Mouse (Mus musculus): ENCODE data around the gene Rsbn1l. TPM values are rescaled to one million over a fixed set of nuclear protein-coding genes. Genes with fewer than 3 reads are reported as not detected.
"Not testable (repeated sequence)": the region's sequence is repeated elsewhere in the genome, so short reads cannot be mapped to it uniquely, and the experiment has no call there.

The Rsbn1l gene
- total RNA-seq, 2 experiments from 2014 or later: 20.3 to 21.4 TPM

DNA sequence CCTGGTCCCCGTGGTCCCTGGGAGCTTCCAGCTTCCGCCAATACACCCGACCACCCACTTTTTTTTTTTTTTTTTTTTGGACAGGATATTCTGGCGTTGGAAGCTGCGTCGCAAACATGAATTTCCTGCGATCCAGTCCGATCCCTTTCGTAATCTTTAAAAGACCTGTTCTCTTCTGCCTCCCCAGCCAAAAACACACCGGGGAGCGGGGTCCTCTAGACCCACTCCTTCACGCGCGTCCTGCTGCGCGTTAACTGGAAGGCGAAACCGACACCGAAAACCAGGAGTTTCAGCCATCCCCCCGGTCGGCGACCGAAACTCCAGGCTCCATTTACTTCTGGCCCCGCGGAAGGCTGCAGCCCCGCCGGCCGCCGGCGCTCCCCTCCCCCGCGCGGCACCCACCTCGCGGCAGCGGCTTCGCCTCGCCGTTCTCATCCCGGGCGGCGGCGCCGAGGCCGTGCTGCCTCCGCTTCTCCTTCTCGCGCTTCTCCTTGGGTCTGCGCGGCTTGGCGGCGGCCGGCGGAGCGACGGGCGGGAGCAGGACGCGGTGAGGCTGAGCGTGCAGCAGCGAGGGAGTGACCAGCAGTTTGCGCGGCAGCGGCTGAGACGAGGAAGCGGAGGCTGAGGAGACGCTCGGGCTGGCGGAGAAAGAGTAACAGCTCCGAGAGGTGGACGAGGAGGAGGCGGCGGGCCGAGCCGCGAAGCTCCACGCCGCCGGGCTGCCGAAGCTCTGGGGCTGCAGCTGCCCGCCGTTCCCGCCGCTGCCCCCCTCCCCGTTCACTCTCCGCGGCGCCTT, 5.1 kb downstream of the Rsbn1l start:
- DNase-seq (ENCODE audit: low spot score in 2 of 2): peak; percentile 39 to 60

DNA sequence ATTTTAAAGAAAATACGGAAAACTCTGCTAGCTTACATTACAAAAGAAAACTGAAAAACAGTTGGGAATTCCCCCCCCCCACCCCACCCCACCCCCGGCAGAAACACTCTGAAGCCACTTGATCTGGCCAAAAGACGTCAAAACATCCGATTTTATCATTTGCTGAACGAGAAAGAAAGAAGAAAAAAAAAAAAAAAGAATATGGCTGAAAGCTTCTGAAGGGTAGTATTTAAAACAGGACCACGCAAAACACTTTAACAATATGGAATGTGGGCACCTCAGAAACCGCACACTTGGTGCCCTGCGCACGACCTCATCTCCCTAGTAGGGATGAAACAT, 5.7 kb downstream of the Rsbn1l start:
- no peak for DNase-seq (ENCODE audit: low spot score in 2 of 2)

DNA sequence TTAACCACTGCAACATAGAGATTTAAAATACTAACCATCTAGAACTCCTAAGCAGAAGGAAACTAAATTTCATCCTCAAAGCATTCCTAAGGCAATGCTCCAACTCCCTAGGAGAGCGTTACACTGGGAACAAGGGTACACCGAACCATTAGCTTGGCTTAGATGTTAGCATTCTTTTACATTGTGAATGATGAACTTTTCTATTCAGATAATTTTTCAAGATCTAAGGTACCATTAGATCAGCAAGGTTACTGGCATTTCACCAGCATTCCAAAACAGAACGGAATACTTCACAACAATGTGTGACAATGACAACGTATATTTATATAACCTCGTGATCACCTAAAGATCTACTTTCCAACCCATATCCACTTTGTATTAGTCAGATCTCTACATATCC, 6.1 kb downstream of the Rsbn1l start:
- no peak for DNase-seq (ENCODE audit: low spot score in 2 of 2)

DNA sequence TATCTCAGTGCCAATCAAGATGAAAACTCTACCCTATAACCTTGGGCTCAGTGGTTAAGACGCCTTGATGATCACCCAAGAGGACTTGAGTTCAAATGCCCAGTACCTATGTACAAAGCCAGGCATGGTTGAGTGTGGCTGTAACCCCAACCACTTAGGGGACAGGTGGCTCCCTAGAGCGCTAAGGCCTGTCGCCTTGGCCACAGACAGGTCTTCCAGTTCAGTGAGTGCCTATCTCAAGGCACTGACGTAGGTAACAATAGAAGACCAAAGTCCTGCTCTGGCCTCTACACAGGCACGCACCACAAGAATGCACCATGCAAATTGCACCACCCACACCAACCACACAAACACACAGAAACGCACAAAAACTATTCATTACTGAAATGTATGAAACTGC, 9.3 kb downstream of the Rsbn1l start:
- no peak for DNase-seq (ENCODE audit: low spot score in 2 of 2)

DNA sequence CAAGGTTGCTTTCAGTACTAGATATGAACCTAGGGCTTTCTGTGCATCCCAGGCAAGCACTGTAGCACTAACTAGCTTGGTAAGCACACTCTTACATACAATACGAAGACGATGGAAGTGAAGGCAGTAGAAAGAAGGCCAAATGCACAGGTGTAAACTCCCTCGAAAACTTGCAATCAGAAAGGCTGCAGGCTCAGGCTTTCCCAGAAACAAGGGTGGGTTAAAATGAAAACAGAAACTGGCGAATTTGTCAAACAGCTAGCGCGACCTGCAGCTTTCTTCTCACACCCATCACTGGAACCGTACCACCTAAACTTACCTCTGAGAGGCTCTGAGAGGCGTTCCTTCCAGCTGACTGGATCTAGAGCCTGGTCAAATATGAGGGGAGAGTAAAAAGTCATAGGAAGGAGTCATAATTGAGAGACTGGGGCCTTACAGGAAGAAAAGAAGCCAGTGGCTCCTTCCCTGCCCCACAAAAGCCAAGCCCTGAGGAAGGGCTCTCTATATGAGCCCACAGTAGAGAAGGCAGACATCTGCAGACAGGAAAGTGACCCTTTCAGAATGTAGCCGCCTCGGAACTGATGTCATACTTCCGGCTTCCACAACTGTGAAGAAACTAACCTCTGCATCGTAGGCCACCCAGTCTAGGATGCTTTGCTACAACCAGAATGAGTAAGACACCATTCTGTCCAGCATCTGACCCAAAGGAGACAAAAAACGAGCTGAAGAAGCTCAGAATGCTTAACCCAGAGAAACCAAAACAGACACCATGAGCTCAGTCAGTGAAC, 11.0 kb downstream of the Rsbn1l start:
- no peak for DNase-seq (ENCODE audit: low spot score in 2 of 2)

DNA sequence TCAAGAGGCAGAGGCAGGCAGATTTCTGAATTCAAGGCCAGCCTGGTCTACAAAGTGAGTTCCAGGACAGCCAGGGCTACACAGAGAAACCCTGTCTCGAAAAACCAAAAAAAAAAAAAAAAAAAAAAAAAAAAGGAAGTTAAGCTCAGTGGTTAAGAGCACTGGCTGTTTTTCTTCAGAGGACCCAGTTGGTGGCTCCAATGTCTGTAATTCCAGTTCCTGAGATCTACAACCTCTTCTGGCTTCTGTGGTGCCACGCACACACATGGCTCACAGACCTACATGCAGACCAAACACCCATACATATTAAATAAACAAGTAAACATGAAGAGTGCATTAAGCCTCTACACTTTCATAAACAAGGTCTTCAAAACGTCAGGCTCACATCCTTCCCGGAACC, 12.4 kb downstream of the Rsbn1l start:
- not testable (repeated sequence) for DNase-seq (ENCODE audit: low spot score in 2 of 2)

DNA sequence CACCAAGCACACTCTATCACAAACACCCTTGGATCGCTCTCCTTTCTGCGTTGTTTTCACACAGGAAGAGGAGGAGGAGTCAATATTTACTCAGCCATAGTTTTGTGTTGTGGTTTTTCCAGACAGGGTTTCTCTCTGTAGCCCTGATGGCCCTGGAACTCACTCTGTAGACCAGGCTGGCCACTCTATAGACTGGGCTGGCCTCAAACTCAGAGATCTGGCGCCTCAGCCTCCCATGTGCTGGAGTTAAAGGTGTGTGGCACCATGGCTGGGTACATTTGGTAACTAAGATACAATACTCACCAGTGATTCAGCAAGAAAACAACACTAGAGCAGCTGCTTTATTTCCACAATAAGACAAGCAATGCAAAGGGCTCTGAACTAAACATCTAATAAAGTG, 13.7 kb downstream of the Rsbn1l start:
- no peak for DNase-seq (ENCODE audit: low spot score in 2 of 2)

DNA sequence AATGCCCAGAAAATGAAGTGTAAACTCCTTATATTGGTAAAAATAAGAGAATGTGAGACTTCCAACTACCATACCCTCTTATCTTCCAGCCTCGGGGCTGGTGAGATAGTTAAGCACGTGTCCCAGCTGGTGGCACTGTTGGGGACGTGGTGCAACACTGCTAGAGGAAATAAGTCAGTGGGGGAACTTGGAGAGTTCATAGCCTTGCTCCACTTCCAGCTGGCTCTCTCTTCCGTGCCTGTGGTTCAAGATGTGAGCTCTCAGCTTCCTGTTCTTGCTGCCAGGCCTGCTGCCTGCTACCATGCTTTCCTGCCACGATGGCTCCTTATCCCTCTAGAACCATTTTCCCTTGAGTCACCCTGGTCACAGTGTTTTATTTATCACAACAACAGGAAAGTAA, 15.0 kb downstream of the Rsbn1l start:
- DNase-seq (ENCODE audit: low spot score in 2 of 2): no peak

DNA sequence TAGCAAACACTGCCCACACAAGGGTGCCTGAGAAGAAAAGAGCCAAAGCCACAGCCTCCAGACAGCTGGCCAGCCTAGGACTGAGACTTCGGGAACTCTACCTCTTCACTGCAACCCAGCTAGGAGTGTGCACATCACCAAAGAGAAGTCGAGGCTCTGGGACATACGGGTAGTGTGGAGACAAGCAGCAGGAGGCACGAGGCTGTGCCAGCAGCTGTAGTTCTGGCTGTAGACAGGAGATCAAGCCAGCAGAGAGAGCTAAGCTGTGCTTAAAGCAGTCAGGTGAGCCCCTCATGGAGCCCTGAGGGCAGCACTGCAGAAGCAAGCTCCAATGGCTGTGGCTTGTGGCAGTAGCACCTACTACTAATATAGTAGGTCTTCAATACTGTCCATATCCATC, 15.5 kb downstream of the Rsbn1l start:
- no peak for DNase-seq (ENCODE audit: low spot score in 2 of 2)

DNA sequence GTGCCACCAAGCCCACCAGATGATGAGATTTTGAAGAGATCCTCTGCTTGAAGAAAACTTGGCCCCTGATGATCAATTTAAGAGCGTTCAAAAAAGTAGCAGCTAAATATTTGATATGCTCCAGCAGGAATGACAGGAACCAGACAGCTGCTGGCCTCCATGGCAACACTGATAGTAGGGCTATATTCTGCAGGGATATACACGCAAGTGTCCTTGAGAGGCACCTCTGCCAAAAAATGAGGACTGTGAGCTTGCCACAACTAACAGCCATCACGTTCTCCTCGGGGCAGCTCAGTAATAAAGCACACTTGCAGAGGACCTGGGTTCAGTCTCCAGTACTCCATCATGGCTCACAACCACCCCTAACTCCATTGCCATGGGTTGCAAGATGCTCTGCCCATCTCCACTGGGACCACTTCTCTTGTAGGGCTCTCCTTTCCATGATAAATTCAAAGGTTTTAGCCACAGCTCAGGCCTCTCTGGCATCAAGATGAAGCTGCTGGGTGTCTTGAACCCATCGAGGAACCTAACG, 16.1 kb downstream of the Rsbn1l start:
- no peak for DNase-seq (ENCODE audit: low spot score in 2 of 2)

DNA sequence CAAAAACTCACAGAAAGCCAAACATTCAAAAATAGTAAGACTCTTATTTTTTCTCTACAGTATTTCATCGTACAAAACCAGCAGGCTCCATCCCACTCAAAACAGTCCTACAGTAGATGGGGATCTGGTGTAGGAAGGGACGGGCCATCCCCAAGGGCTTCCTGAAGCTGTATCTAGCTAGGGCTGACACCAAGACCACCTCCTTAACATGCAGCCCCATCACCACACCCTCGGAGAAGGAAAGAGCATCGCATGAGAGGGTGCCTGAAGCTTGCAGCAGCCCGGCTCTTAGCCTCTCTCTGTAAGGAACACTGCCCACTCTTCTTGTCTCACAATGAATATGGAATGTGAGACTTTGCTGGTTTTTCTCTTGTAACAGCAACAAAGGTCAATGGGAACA, 17.7 kb downstream of the Rsbn1l start:
- peak in 1 of 2 experiments; percentile 21 for DNase-seq (ENCODE audit: low spot score in 2 of 2)

DNA sequence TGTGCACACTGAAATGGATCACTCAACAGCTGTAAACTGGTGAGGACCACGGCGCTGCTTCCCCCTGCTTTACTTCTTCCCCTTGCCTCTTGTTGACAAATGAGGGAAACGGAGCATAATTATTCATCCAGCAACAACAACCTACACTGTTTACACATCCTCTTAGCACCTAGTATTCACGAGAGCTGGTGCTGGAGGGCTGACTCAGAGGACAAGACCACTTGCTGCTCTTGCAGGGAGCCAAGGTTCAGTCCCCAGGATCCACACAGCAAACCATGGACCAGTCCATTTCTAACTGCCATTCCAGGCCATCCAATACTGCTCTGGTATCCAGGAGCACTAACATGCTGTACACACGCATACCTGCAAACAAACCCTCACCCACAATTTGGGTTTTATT, 20.3 kb downstream of the Rsbn1l start:
- no peak for DNase-seq (ENCODE audit: low spot score in 2 of 2)

DNA sequence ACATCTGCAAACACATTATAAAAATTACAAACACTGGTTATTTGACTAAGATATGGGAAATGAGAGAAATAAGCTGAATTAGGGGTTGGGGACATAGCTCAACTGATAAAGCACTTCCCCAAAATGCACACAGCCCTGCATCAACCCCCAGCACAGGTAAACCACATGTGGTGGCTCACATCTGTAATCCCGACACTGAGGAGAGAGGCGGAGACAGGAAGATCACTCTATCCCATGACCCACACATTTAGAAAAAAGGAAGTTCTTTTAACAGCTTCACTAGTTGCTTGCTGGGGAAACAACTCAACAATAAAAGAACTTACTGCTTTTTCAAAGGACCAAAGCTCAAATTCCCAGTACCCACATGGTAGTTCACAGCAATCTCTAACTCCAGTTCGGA, 23.6 kb downstream of the Rsbn1l start:
- no peak for DNase-seq (ENCODE audit: low spot score in 2 of 2)

DNA sequence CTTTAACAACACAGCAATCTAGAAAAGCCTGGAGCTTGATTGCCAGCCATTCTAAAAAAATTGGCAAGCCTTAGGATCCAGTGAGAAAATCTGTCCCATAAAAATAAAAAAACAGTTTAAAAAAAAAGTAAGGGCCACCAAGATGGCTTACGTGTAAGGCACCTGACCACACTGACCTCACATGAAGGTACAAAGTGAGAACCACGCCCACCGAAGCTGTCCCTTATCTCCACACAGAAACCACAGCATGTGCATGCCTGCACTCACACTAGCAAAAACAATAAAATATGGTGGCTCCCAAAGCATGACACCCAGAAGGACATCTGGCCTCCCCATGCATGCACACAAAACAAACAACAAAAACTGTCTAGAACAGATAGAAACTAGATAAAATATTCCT, 24.9 kb downstream of the Rsbn1l start:
- DNase-seq (ENCODE audit: low spot score in 2 of 2): no peak

DNA sequence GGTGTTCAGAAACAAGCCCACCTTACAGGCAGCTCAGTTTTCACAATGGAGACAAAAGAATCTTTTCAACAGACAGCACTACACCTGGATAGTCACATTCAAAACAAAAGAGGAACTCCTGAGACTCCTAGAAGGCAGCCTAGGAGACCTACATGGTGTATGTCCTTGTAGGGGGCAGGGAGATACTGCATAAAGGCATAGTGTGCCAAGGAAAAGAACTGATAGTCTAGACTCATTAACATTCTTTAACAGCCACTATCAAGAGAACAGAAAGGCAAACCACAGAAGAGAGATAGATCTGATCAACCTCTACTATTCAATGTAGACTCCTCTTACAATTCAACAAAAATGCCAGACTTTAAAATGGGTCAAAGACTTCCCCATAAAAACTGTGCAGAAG, 25.8 kb downstream of the Rsbn1l start:
- DNase-seq (ENCODE audit: low spot score in 2 of 2): no peak

DNA sequence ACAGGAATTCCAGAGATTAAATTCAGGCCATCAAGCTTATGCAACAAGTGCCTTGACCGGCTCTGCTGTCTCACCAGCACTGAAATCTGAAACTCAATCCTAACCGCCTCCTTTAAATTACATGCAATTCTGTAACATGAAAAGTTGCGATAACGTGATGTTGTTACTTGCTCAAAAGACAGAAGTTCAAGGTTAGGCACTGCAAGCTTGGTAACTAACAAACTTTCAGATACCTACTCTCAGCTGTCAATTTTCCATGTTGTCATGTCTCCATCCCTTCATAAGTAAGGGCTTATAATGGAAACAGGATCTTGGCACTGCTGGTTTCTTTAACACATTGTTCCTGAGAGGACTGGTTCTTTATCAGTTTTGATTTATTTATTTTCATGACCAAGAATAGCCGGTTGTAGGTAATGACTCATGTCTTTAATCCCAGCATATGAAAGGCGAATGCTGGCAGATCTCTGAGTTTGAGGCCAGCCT, 26.5 kb downstream of the Rsbn1l start:
- DNase-seq (ENCODE audit: low spot score in 2 of 2): no peak

DNA sequence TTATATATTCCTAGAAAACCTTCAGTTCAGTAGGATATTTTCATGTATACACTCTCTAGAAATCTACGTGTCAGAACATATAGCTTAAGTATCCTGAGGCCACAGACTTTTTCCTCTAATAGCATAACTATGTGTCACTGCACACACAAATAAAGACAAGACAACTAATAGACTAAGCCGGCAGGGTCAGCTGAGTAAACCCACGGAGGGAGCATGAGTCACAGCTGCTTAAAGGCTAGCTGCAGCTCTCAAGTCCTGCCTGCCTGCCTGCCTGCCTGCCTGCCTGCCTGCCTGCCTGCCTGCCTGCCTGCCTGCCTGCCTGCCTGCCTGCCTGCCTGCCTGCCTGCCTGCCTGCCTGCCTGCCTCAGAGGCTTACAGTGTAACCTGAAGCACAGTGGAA, 30.7 kb downstream of the Rsbn1l start:
- no peak for DNase-seq (ENCODE audit: low spot score in 2 of 2)

DNA sequence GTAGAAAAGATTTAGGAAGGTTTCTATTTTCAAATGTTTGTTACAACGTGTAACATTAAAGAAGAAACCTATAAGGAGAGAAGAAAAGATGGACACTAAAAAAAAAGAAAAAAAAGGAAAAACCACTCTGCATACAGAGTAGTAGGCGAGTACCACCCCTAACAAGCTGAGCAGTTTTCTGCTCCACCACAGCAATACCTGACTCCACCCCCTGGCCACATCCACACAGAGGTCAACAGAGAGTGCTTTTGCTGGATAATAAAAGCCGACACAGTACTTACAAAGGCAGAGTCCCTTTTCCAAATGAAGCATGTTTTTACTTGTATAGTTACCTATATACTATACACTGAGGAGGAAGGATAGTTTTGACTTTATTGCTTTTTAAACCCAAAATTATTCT, 31.6 kb downstream of the Rsbn1l start:
- DNase-seq (ENCODE audit: low spot score in 2 of 2): no peak

DNA sequence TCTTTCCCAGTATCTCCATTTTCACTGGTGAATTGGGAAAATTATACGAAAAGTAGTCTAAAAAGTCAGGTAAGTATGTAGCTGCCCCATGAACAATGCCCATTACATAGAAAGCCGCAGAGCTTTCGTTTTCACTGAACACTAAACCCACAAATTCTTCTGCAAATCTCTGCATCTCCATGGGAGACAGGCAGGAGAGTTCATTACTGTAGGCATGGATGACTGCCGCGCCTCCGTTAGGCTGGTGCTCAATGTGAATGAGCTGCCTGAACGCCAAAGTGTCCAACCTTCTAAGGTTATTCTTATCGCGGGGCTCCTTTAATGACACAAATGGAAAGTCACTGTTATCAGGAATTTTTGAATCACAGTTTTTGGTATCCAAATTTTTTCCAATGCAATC, 36.6 kb downstream of the Rsbn1l start:
- no peak for DNase-seq (ENCODE audit: low spot score in 2 of 2)

DNA sequence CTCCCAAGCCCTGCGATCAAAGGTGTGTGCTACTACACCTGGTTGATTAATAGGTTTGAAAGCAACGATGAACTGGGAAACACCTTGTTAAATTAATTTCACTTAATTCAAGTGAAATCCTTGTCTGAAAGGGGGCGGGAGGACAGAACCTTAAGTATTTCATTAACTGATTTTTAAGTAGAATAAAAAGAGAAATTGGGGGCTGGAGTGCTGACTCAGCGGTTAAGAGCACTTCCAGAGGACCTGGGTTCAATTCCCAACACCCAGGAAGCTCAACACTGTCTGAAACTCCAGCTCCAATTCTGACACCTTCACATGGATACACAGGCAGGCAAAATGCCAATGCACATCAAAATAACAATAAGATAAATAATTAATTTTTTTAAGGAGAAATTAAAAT, 37.2 kb downstream of the Rsbn1l start:
- no peak for DNase-seq (ENCODE audit: low spot score in 2 of 2)

DNA sequence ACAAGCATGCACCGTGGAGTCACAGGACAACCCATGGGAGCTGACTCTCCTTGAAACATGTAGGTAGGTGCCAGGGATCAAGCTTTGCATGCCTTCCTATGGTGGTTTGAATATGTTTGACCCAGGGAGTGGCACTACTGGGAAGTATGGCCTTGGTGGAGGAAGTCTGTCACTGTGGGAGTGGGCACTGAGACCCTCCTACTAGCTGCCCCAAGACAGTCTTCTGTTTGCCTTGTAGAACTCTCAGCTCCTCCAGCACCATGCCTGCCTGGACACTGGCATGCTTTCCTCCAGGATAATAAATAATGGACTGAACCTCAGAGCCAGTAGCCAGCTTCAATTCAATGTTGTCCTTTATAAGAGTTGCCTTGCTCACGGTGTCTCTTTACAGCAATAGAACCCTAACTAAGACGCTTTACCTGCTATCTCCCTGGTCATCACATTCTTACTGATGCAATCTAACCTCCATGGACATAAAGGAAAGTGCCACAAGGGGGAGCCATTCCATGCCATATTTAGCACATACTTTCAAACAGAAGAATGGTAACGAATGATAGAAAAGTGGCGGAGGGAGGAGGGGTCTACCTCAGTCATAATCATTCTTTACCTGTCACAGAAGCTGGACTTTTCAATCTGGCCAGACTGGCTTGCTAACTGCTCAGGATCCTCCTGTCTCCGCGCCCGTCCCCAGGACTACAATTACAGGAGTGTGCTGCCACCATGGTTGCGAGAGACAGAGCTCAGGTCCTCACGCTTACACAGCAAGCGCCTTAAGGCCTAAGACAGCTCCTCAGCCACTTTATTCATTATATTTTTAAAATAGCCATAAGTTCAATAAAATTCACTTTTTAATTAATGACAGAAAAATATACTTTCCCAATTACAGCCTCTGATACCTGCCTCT, 42.6 kb downstream of the Rsbn1l start:
- peak; percentile 51 to 87 for DNase-seq (ENCODE audit: low spot score in 2 of 2)
